Mouse (Mus musculus) embryonic facial prominence, embryonic 12.5 days (tissue): ENCODE results near the gene Antxr1. TPM values are rescaled to one million over a fixed set of nuclear protein-coding genes. Genes with fewer than 3 reads are reported as not detected.

Experiments used
- ATAC-seq: fragments of 200-750 bp; cut with Nextera tagmentation; 2 replicates; pipeline ENCODE4 v1.8.0; 2017; ENCODE audit not compliant: insufficient number of reproducible peaks, insufficient read depth, low FRiP score, low TSS enrichment
- H3K27ac ChIP-seq: fragments of 300-500 bp; sonication (generic); 2 replicates; pipeline ENCODE4 v1.5.1; 2016; ENCODE audit warnings: mild to moderate bottlenecking
- H3K27me3 ChIP-seq: fragments of 300-500 bp; sonication (generic); 2 replicates; pipeline ENCODE4 v1.6.1; 2016; ENCODE audit warnings: mild to moderate bottlenecking, moderate library complexity
- H3K36me3 ChIP-seq: fragments of 300-500 bp; sonication (generic); 2 replicates; pipeline ENCODE4 v1.6.1; 2016; ENCODE audit warnings: mild to moderate bottlenecking
- H3K4me1 ChIP-seq: fragments of 300-500 bp; sonication (generic); 2 replicates; pipeline ENCODE4 v1.6.1; 2016
- H3K4me2 ChIP-seq: fragments of 300-500 bp; sonication (generic); replicated peaks from 2 replicates; pipeline ENCODE4 v1.6.1; 2016; ENCODE audit warnings: mild to moderate bottlenecking, moderate library complexity
- H3K4me3 ChIP-seq: fragments of 300-500 bp; sonication (generic); 2 replicates; pipeline ENCODE4 v1.5.1; 2016; ENCODE audit warnings: mild to moderate bottlenecking
- H3K9ac ChIP-seq: fragments of 300-500 bp; sonication (generic); 2 replicates; pipeline ENCODE4 v1.6.1; 2016; ENCODE audit warnings: mild to moderate bottlenecking, moderate library complexity
- H3K9me3 ChIP-seq: fragments of 300-500 bp; sonication (generic); 2 replicates; pipeline ENCODE4 v1.6.1; 2016; ENCODE audit warnings: mild to moderate bottlenecking, moderate library complexity
- WGBS: fragments of 180-500 bp; shearing (Covaris S2); methylation state at CpG from one replicate; pipeline ENCODE4 v1.1.7; 2016; 5-methylcytosine and 5-hydroxymethylcytosine counted together
- polyA plus RNA-seq: library from polyadenylated mRNA; unstranded; fragments of >200 nt; fragmentation: Nextera tagmentation; extraction: Ambion mirVana; gene quantifications from 2 replicates; pipeline ENCODE4 v1.2.1, GENCODE M21; 2016

Antxr1 gene
- polyA plus RNA-seq, result 13.3 and 14.2 TPM in 2 replicates

DNA sequence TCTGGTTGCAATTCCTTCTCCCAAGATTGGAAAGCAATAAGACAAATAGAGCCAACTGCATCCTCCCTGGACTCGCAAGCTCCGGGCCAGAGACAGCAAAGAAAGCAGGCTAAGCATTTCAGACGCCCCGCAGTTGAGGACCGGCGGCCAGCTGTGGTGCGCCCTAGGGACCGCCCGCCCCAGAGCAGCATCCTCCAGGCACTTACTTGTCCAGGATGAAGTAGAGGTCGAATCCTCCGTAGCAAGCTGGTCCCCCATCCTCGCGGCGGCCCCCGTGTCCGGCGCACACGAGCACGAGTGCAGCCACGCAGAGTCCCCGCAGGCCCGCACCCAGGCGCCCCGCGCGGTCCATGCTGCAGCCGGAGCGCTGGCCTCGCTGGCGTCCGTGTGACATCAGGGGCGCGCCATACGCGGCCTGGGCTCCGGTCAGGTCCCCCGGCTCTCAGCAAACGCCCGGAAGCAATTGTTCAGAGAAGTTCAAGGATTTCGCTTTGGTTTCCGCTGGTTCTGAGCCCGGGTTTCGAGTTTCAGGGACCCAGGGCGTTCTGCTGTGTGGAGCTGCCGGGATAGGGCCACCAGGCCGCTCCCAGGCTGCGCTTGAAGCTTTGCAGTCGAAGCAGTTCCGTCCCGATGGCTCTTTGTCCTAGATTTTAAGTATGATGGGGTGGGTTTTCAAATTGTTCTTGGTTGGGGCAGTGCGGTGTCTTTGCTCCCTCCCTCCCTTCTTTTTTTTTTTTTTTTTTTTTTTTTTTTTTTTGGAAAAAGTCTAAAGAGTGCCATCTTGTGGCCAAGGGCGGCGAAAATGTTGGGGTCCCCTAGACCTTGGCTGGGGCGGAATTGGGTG is at the start of gene Antxr1:
Gene Antxr1, minus strand, starts transcription at position 731 of the 844 bp plus-strand sequence.
- Histone ChIP-seq H3K4me3 (peak within 1 kb of the TSS; percentile 83), H3K36me3 (no peaks in the 10 kb centered on the region), H3K27me3 (no peaks in the 10 kb centered on the region), H3K9me3 (no peaks in the 10 kb centered on the region), H3K9ac (peak within 1 kb of the TSS; percentile 89), H3K4me2 (peak within 1 kb of the TSS; percentile 80), H3K27ac (peak within 1 kb of the TSS; percentile 91), H3K4me1 (peaks cover 29% of the 10 kb centered on the region)
- under 1% methylated on average over 54 of the region's 54 CpGs for WGBS
- ATAC-seq, result peak; percentile 65; the same call in 1 of the 2 replicates

DNA sequence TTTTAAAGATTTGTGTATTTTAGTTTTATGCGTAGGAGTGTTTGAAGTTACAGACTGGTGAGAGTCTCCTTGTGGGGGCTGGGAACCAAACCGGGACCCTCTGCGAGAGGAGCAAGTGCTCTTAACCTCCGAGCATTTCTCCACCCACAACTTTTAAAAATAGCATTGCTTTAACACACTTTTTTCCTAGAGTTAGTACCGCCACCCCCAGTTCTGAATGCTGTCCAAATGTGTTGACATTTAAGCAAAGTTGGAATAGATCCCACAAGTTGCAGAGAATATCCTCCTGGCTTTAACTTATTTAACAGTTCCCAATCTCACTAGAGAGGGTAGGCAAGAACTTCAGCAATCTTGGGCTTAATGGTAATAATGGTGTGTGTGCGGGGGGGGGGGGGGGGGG is 49.1 kb upstream of the Antxr1 start:
- Histone ChIP-seq H3K27me3 (peaks cover 10% of the 10 kb centered on the region; the same call in 1 of the 2 replicates), H3K9ac (no peak overlapping the region), H3K4me2 (no peak overlapping the region), H3K4me1 (peaks cover 12% of the 10 kb centered on the region; the same call in 1 of the 2 replicates), H3K4me3 (no peak overlapping the region), H3K27ac (no peak overlapping the region), H3K9me3 (no peaks in the 10 kb centered on the region), H3K36me3 (no peaks in the 10 kb centered on the region)
- 63% methylated on average over 5 of the region's 6 CpGs for WGBS
- ATAC-seq, result no peak

DNA sequence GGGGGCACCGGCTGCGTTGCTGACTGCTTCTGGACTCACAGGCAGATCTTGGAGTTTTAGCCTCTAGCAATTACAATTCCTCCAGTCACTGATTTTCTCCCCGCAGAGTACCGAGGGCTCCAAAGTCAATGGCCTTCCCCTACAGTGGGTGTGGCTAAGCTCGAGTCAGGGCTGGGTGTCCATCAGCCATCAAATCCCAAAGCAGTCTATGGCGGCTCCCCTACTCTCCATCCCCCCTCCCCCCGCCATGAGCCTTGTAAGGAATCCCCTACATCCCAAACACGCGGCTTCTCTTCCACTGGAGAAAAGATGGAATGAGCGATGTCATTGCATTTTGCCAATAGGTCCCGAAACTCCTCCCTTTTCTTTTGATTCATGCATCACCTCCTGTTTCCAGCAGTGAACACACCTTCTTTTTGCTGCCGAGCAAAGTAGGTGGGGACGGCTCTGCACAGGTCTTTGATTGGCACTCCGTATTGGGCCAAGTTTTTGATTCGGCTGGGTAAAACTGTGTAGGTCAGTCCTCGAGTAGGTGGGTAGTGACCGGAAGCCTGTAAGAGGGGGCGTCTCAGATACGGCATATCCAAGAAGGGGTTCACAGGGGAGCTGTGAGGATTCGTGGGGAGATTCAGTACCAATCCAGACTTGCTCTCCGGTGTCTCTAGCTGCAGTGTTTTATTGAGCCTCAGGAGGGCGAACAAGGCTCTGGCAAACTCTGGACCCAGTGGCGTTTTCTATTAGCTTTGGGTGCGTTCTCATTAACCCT is 48.5 kb upstream of the Antxr1 start:
- H3K36me3 ChIP-seq, result no peaks in the 10 kb centered on the region
- H3K4me1 ChIP-seq, result peaks cover 6% of the 10 kb centered on the region; the same call in 1 of the 2 replicates
- peak overlapping the region; percentile 28 for H3K4me3 ChIP-seq
- ATAC-seq, result no peak
- 9% methylated on average over 24 of the region's 24 CpGs for WGBS
- H3K27ac ChIP-seq, result no peak overlapping the region
- H3K4me2 ChIP-seq, result peak overlapping the region; percentile 58
- peak overlapping the region; percentile 21; the same call in 1 of the 2 replicates for H3K9ac ChIP-seq
- peaks cover 10% of the 10 kb centered on the region; the same call in 1 of the 2 replicates for H3K27me3 ChIP-seq
- no peaks in the 10 kb centered on the region for H3K9me3 ChIP-seq

- Histone ChIP-seq H3K9me3 (no peaks in the 10 kb centered on the region), H3K4me3 (no peak within 1 kb of the TSS), H3K27me3 (no peaks in the 10 kb centered on the region), H3K9ac (no peak within 1 kb of the TSS), H3K27ac (no peak within 1 kb of the TSS), H3K4me1 (no peaks in the 10 kb centered on the region), H3K4me2 (no peak within 1 kb of the TSS), H3K36me3 (no peaks in the 10 kb centered on the region)
- 87% methylated on average over 9 of the region's 9 CpGs for WGBS
- ATAC-seq, result no peak
Measured at GRCm38 (mm10) chr6:87373057-87373456, 37.4 kb upstream of the Antxr1 start, which contains the start of gene Gkn2. Gkn2 (plus strand) TSS chr6:87373357.

- WGBS, result 89% methylated on average over 5 of the region's 5 CpGs
- H3K4me1 ChIP-seq, result no peaks in the 10 kb centered on the region
- no peaks in the 10 kb centered on the region for H3K27me3 ChIP-seq
- H3K4me3 ChIP-seq, result no peak overlapping the region
- no peaks in the 10 kb centered on the region for H3K9me3 ChIP-seq
- no peak overlapping the region for H3K9ac ChIP-seq
- H3K27ac ChIP-seq, result no peak overlapping the region
- no peaks in the 10 kb centered on the region for H3K36me3 ChIP-seq
- H3K4me2 ChIP-seq, result no peak overlapping the region
- ATAC-seq, result no peak
Measured at GRCm38 (mm10) chr6:87369223-87369622, 33.6 kb upstream of the Antxr1 start.

GRCm38 (mm10) chr6:87354441-87354840 is 18.8 kb upstream of the Antxr1 start:
- Histone ChIP-seq H3K4me3 (no peak overlapping the region), H3K4me2 (no peak overlapping the region), H3K9ac (no peak overlapping the region), H3K27ac (no peak overlapping the region), H3K9me3 (no peaks in the 10 kb centered on the region), H3K27me3 (no peaks in the 10 kb centered on the region), H3K4me1 (no peaks in the 10 kb centered on the region), H3K36me3 (no peaks in the 10 kb centered on the region)
- WGBS, result 64% methylated on average over 5 of the region's 5 CpGs
- no peak for ATAC-seq

DNA sequence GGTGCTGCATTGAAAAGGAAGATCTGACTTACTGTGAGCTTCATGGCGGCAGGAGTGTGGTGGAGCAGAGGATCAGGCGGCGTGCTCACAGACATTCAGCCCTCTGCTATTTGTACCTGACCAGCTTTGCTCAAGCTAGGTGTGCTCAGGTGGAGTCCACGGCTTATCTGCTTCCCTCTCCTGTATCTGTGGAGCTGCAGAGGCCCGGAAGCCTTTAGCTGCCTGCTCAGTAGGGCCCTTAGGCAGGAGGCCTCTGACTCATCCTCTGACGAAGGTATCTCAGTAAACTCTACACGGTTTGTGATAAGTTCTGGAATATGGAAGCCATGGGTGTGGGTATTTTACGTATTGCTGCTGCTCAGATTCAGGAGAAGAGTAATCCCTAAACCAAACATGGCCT is 15.2 kb upstream of the Antxr1 start, which contains the start of gene Gkn1:
Gene Gkn1, minus strand, starts transcription at position 114 of the 400 bp plus-strand sequence.
- no peaks in the 10 kb centered on the region for H3K9me3 ChIP-seq
- H3K36me3 ChIP-seq, result no peaks in the 10 kb centered on the region
- no peak within 1 kb of the TSS for H3K4me2 ChIP-seq
- no peaks in the 10 kb centered on the region for H3K27me3 ChIP-seq
- WGBS, result 92% methylated on average over 8 of the region's 8 CpGs
- no peak within 1 kb of the TSS for H3K27ac ChIP-seq
- ATAC-seq, result no peak
- no peaks in the 10 kb centered on the region for H3K4me1 ChIP-seq
- H3K4me3 ChIP-seq, result no peak within 1 kb of the TSS
- H3K9ac ChIP-seq, result no peak within 1 kb of the TSS

- Histone ChIP-seq H3K36me3 (no peaks in the 10 kb centered on the region), H3K27ac (no peak overlapping the region), H3K9ac (no peak overlapping the region), H3K4me2 (no peak overlapping the region), H3K4me1 (peaks cover 23% of the 10 kb centered on the region), H3K27me3 (no peaks in the 10 kb centered on the region), H3K9me3 (no peaks in the 10 kb centered on the region), H3K4me3 (no peak overlapping the region)
- no peak for ATAC-seq
- 34% methylated on average over 6 of the region's 6 CpGs for WGBS
Measured at GRCm38 (mm10) chr6:87335935-87336295, 294 bp upstream of the Antxr1 start.

- no peak for ATAC-seq
- no peaks in the 10 kb centered on the region for H3K36me3 ChIP-seq
- H3K4me1 ChIP-seq, result peaks cover 29% of the 10 kb centered on the region
- peak overlapping the region; percentile 80 for H3K4me2 ChIP-seq
- WGBS, result 9% methylated on average over 11 of the region's 11 CpGs
- no peaks in the 10 kb centered on the region for H3K9me3 ChIP-seq
- H3K27ac ChIP-seq, result peak overlapping the region; percentile 91
- no peaks in the 10 kb centered on the region for H3K27me3 ChIP-seq
- peak overlapping the region; percentile 89 for H3K9ac ChIP-seq
- H3K4me3 ChIP-seq, result peak overlapping the region; percentile 83
Measured at GRCm38 (mm10) chr6:87334361-87335090, 1.1 kb downstream of the Antxr1 start.

- Histone ChIP-seq H3K27ac (no peak overlapping the region), H3K9me3 (no peaks in the 10 kb centered on the region), H3K36me3 (no peaks in the 10 kb centered on the region), H3K4me2 (peak overlapping the region; percentile 80), H3K27me3 (no peaks in the 10 kb centered on the region), H3K4me1 (peaks cover 35% of the 10 kb centered on the region), H3K9ac (no peak overlapping the region), H3K4me3 (peak overlapping the region; percentile 83; the same call in 1 of the 2 replicates)
- ATAC-seq, result no peak
- 72% methylated on average over 2 of the region's 2 CpGs for WGBS
Measured at GRCm38 (mm10) chr6:87332380-87332779, 3.2 kb downstream of the Antxr1 start.
